Mouse (Mus musculus) CH12.LX (cell line): ENCODE results near the gene Txnrd1.

ENCODE experiments used
- CHD2 ChIP-seq: IDR thresholded peaks from 2 replicates; pipeline ENCODE4 v1.6.1; 2011; ENCODE audit warnings: low read length, improper control_type of control experiment
- CTCF ChIP-seq, 2 experiments: IDR thresholded peaks in 1 of 2; conservative IDR thresholded peaks in 1 of 2; 2 replicates each; pipeline ENCODE4 v1.5.1; 2011 to 2012; ENCODE audit warnings: low read depth in 2 of 2, low read length in 2 of 2, improper control_type of control experiment in 1 of 2, inconsistent platforms in 1 of 2, mild to moderate bottlenecking in 1 of 2, moderate library complexity in 1 of 2
- E2F4 ChIP-seq: IDR thresholded peaks from 2 replicates; pipeline ENCODE4 v1.6.1; 2011; ENCODE audit warnings: low read depth, low read length, improper control_type of control experiment; ENCODE audit not compliant: insufficient replicate concordance
- ETS1 ChIP-seq: conservative IDR thresholded peaks from 2 replicates; pipeline ENCODE4 v1.6.1; 2012; ENCODE audit warnings: low read depth, mild to moderate bottlenecking, inconsistent platforms, low read length, improper control_type of control experiment, moderate library complexity
- HCFC1 ChIP-seq: IDR thresholded peaks from 2 replicates; pipeline ENCODE4 v1.6.1; 2012; ENCODE audit warnings: low read depth, mild to moderate bottlenecking, inconsistent platforms, low read length, improper control_type of control experiment
- JUND ChIP-seq: conservative IDR thresholded peaks from 2 replicates; pipeline ENCODE4 v1.6.1; 2011; ENCODE audit warnings: low read depth, low read length, improper control_type of control experiment
- RCOR1 ChIP-seq: conservative IDR thresholded peaks from 2 replicates; pipeline ENCODE4 v1.6.1; 2012; ENCODE audit warnings: low read depth, mild to moderate bottlenecking, inconsistent platforms, low read length, improper control_type of control experiment
- UBTF ChIP-seq: IDR thresholded peaks from 2 replicates; pipeline ENCODE4 v1.6.1; 2012; ENCODE audit warnings: low read depth, mild to moderate bottlenecking, inconsistent platforms, low read length, improper control_type of control experiment, moderate library complexity

DNA sequence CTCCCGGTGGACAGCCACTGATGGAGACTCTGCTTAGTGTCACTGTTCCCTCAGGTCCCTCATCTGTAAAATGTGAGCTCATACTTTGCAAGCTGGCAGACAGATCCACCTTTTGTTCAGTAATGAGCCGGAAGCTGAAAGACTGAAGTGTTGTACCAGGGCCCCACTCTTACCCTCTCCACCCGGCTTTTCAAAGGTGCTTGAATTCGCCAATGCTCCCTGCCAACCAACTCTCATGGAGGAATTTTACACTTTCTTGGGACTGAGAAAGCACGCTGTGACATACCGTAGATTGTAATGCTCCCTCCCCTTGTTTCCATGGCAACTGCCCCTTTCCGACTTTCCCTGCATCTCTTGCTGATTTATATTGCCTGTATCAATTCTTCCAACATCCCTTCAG lies 66.8 kb downstream of the Txnrd1 start:
- TF ChIP-seq HCFC1 (no peak), JUND (no peak), CTCF (conservative IDR thresholded peaks at IDR 0.05 in 1 of 2, IDR thresholded peaks at IDR 0.05 in 1 of 2; ENCODE audit: low read depth in 2 of 2, low read length in 2 of 2) (no peak), RCOR1 (no peak), UBTF (no peak), ETS1 (no peak), CHD2 (no peak), E2F4 (no peak)
